ENCODE assay signal across 8 mouse cellular contexts in genomic region chr4:108832916-108833827, GRCm38 (mm10). TPM values are rescaled to one million over a fixed set of nuclear protein-coding genes. Genes with fewer than 3 reads are reported as not detected.
DNase-seq lines count a peak whose midpoint lies in the region; ATAC-seq and TF ChIP-seq lines count a peak whose summit lies in the region.

Btf3l4 (minus strand) TSS chr4:108833614.

- H3K27me3 ChIP-seq in Patski = no peaks in the 10 kb centered on the region
- no peaks in the 10 kb centered on the region for H3K27me3 ChIP-seq in hindbrain, embryonic 14.5 days (ENCODE audit: control insufficient read depth, insufficient read depth, low read length)

- no peak for DNase-seq in Patski (ENCODE audit: low read depth, low spot score)
- peak; percentile 93 for DNase-seq in cerebellum, postnatal 14 days
- peak; percentile 72 to 74 for DNase-seq in frontal cortex, postnatal 25 days (ENCODE audit: low spot score in 2 of 2)
- DNase-seq in hindbrain, embryonic 14.5 days (ENCODE audit: low spot score) = peak; percentile 96
- peak; percentile 87 to 88 for DNase-seq in layer of hippocampus, postnatal 36 days
- peak; percentile 94 for DNase-seq in lung, postnatal 36 days
- peak; percentile 98 for DNase-seq in retina, postnatal 1 day
- DNase-seq in urinary bladder, adult 18-20 months (ENCODE audit: low spot score in 2 of 2) = peak; percentile 80 to 86

- H3K9me3 ChIP-seq in hindbrain, embryonic 14.5 days (ENCODE audit: control insufficient read depth, low read length) = no peaks in the 10 kb centered on the region

- peak within 1 kb of the TSS; percentile 89 for H3K4me2 ChIP-seq in hindbrain, embryonic 14.5 days (replicated peaks)

- under 1% methylated on average over 71 of the region's 73 CpGs for WGBS in hindbrain, embryonic 14.5 days

- peaks cover 22% of the 10 kb centered on the region for H3K36me3 ChIP-seq in hindbrain, embryonic 14.5 days (replicated peaks; ENCODE audit: control insufficient read depth, insufficient read depth)

- in situ Hi-C loops in Patski (cut with MboI; ENCODE audit: low pct_unique_long_range_greater_than_20kb) = no loop called here

- POLR2A ChIA-PET in Patski (lab: Charles Lee) = interaction anchor here (0.6 to 1.4 kb wide), 2 partner anchors 13 to 806 kb away, joined by 3 to 4 read pairs; no protein-coding TSS in a partner anchor

- H3K4me1 ChIP-seq in hindbrain, embryonic 14.5 days (replicated peaks; ENCODE audit: control insufficient read depth, insufficient read depth, low read length) = peaks cover 37% of the 10 kb centered on the region

- H3K4me3 ChIP-seq in hindbrain, embryonic 14.5 days (replicated peaks; ENCODE audit: low read length) = peak within 1 kb of the TSS; percentile 92

- H3K9ac ChIP-seq in hindbrain, embryonic 14.5 days = peak within 1 kb of the TSS; percentile 98

- peak; percentile 83 for ATAC-seq in Patski
- ATAC-seq in hindbrain, embryonic 14.5 days (ENCODE audit: low FRiP score) = peak; percentile 94

- CTCF ChIA-PET in Patski (lab: Charles Lee) = no interaction called here

- H3K27ac ChIP-seq in hindbrain, embryonic 14.5 days = peak within 1 kb of the TSS; percentile 95

- no peak for TF ChIP-seq CTCF in Patski (IDR thresholded peaks at IDR 0.05)

RNA-seq across cellular contexts. Expression of gene Btf3l4, which starts in this region (rescaled TPM):
- polyA plus RNA-seq in Patski (2021) = 95.5 TPM
- 187 and 191 TPM in 2 replicates for polyA plus RNA-seq in hindbrain, embryonic 14.5 days (2014; fragmentation: Nextera tagmentation; extraction: Ambion mirVana)
- total RNA-seq in layer of hippocampus, postnatal 36 days (2021) = 10 to 100 TPM; 79.0 to 83.1 TPM
